ENCODE assay signal across 1 mouse cellular context in genomic region chr6:42433554-42433953, GRCm38 (mm10).
TF ChIP-seq lines count a peak whose summit lies in the region.

No protein-coding gene starts in this region.

TF ChIP-seq in CH12.LX, 34 proteins besides CTCF, POLR2A, EP300 and RAD21:
- TF ChIP-seq RCOR1 (conservative IDR thresholded peaks at IDR 0.05; ENCODE audit: low read depth, low read length) (no peak), SMC3 (IDR thresholded peaks at IDR 0.05; ENCODE audit: low read depth, low read length) (peak; percentile 34; the same call in 1 of the 2 replicates)
